Mouse (Mus musculus): ENCODE data around the gene St8sia1. TPM values are rescaled to one million over a fixed set of nuclear protein-coding genes. Genes with fewer than 3 reads are reported as not detected.
A peak's percentile ranks its signal among the peaks of the same experiment; 100 is the strongest.

St8sia1 gene
- polyA plus RNA-seq, 1 experiment from 2014 or later: 0.23 TPM

- WGBS: 87% methylated on average over 3 of the region's 3 CpGs
- TF ChIP-seq EP300 (optimal IDR thresholded peaks at IDR 0.05): no peak
- TF ChIP-seq CTCF (IDR thresholded peaks at IDR 0.05; ENCODE audit: low read depth): no peak
- no peak overlapping the region for H3K9ac ChIP-seq (ENCODE audit: low read length)
- ATAC-seq (ENCODE audit: low FRiP score, low TSS enrichment) (no peak), DNase-seq (ENCODE audit: low spot score) (no peak)
- H3K9me3 ChIP-seq (ENCODE audit: control insufficient read depth, low read length): no peaks in the 10 kb centered on the region
- no peak overlapping the region for H3K27ac ChIP-seq (replicated peaks)
- peaks cover 2% of the 10 kb centered on the region; the same call in 1 of the 2 replicates for H3K4me1 ChIP-seq (replicated peaks; ENCODE audit: control insufficient read depth, insufficient read depth)
- H3K36me3 ChIP-seq (ENCODE audit: control insufficient read depth, insufficient read depth, low read length): no peaks in the 10 kb centered on the region
- no peaks in the 10 kb centered on the region for H3K27me3 ChIP-seq (ENCODE audit: control insufficient read depth, insufficient read depth, low read length)
- no peak overlapping the region for H3K4me3 ChIP-seq (ENCODE audit: low read depth, low read length)
- no peak overlapping the region for H3K4me2 ChIP-seq (replicated peaks; ENCODE audit: low read depth)
Measured at GRCm38 (mm10) chr6:142996887-142997286, 32.6 kb upstream of the St8sia1 start.

DNA sequence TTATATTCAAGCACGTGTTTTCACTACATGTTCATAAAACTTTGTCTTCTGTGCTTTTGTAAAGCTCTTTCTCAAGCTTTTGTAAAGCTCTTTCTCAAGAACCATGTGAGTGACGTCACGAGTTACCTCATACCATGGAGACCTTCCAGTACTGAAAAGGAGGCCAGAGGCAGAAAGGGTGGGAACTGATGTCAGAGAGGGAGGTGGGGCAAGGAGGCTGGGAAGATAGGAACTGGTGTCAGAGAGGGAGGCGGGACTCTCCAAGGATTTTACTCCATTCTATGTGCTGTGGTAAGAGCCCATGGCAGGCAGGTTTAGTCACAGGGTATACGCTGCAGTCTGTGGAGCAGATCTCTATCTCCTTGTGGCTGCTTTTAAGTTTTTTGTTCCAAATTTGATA is 31.3 kb upstream of the St8sia1 start:
- H3K36me3 ChIP-seq (ENCODE audit: control insufficient read depth, insufficient read depth, low read length): no peaks in the 10 kb centered on the region
- H3K9ac ChIP-seq (ENCODE audit: low read length): no peak overlapping the region
- 51% methylated on average over 5 of the region's 5 CpGs for WGBS
- ATAC-seq (ENCODE audit: low FRiP score, low TSS enrichment) (peak; percentile 51; the same call in 1 of the 2 replicates), DNase-seq (ENCODE audit: low spot score) (peak; percentile 33)
- TF ChIP-seq CTCF (IDR thresholded peaks at IDR 0.05; ENCODE audit: low read depth) (no peak), EP300 (optimal IDR thresholded peaks at IDR 0.05) (no peak)
- no peaks in the 10 kb centered on the region; the same call in 1 of the 2 replicates for H3K27me3 ChIP-seq (ENCODE audit: control insufficient read depth, insufficient read depth, low read length)
- no peak overlapping the region for H3K4me2 ChIP-seq (replicated peaks; ENCODE audit: low read depth)
- H3K9me3 ChIP-seq (ENCODE audit: control insufficient read depth, low read length): no peaks in the 10 kb centered on the region
- H3K4me3 ChIP-seq (ENCODE audit: low read depth, low read length): no peak overlapping the region
- peaks cover 2% of the 10 kb centered on the region; the same call in 1 of the 2 replicates for H3K4me1 ChIP-seq (replicated peaks; ENCODE audit: control insufficient read depth, insufficient read depth)
- no peak overlapping the region for H3K27ac ChIP-seq (replicated peaks)

DNA sequence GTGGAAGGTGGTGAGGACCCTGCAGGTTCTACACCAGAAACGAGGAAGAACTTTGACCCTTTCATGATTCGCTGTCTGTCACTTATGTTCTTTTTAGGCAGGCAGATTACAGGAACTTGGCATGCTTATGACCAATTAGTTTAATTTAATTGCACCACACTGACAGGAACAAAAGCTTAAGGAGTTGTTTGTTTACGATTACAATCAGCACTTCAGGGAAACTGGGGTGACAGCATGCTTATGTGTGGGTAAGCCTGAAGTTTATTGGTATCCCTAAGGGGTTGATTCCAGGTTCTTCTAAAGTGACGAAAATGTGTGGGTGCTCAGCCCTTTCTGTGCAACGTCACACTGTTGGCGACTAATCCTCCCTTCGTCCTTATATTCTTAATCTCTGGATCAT is 30.6 kb upstream of the St8sia1 start:
- H3K4me3 ChIP-seq (ENCODE audit: low read depth, low read length): no peak overlapping the region
- no peak overlapping the region for H3K27ac ChIP-seq (replicated peaks)
- DNase-seq (ENCODE audit: low spot score): no peak
- no peak for ATAC-seq (ENCODE audit: low FRiP score, low TSS enrichment)
- no peak for TF ChIP-seq EP300 (optimal IDR thresholded peaks at IDR 0.05)
- no peak overlapping the region for H3K9ac ChIP-seq (ENCODE audit: low read length)
- H3K9me3 ChIP-seq (ENCODE audit: control insufficient read depth, low read length): no peaks in the 10 kb centered on the region
- WGBS: 41% methylated on average over 7 of the region's 7 CpGs
- H3K27me3 ChIP-seq (ENCODE audit: control insufficient read depth, insufficient read depth, low read length): no peaks in the 10 kb centered on the region; the same call in 1 of the 2 replicates
- no peak overlapping the region for H3K4me2 ChIP-seq (replicated peaks; ENCODE audit: low read depth)
- no peaks in the 10 kb centered on the region for H3K36me3 ChIP-seq (ENCODE audit: control insufficient read depth, insufficient read depth, low read length)
- H3K4me1 ChIP-seq (replicated peaks; ENCODE audit: control insufficient read depth, insufficient read depth): peaks cover 2% of the 10 kb centered on the region; the same call in 1 of the 2 replicates

- H3K4me1 ChIP-seq (replicated peaks; ENCODE audit: control insufficient read depth, insufficient read depth): peaks cover 2% of the 10 kb centered on the region; the same call in 1 of the 2 replicates
- no peaks in the 10 kb centered on the region; the same call in 1 of the 2 replicates for H3K27me3 ChIP-seq (ENCODE audit: control insufficient read depth, insufficient read depth, low read length)
- WGBS: 22% methylated on average over 14 of the region's 14 CpGs
- DNase-seq (ENCODE audit: low spot score) (no peak), ATAC-seq (ENCODE audit: low FRiP score, low TSS enrichment) (no peak)
- H3K4me3 ChIP-seq (ENCODE audit: low read depth, low read length): no peak overlapping the region
- no peaks in the 10 kb centered on the region for H3K36me3 ChIP-seq (ENCODE audit: control insufficient read depth, insufficient read depth, low read length)
- no peaks in the 10 kb centered on the region for H3K9me3 ChIP-seq (ENCODE audit: control insufficient read depth, low read length)
- no peak overlapping the region for H3K27ac ChIP-seq (replicated peaks)
- TF ChIP-seq EP300 (optimal IDR thresholded peaks at IDR 0.05) (no peak), CTCF (IDR thresholded peaks at IDR 0.05; ENCODE audit: low read depth) (peak; percentile 31)
- no peak overlapping the region for H3K9ac ChIP-seq (ENCODE audit: low read length)
- no peak overlapping the region for H3K4me2 ChIP-seq (replicated peaks; ENCODE audit: low read depth)
Measured at GRCm38 (mm10) chr6:142993705-142994698, 29.8 kb upstream of the St8sia1 start.

DNA sequence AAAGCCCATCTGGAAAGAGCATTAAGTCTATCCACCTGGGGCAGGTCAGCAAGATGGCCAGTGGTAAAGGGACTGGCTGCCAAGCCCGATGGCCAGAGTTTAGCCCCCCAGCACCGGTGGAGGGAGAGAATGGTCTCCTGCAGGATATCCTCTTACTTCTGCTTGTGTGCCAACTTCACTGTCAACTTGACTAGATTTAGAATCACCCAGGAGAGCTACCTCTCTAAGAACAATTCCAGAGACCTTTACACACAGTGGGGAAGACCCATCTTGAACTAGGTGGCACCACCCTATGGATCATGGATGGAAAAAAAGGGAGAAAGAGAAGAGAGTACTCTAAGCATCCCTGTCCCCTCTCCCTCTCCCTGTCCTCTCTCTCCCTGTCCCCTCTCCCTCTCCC is 28.7 kb upstream of the St8sia1 start:
- no peak for DNase-seq (ENCODE audit: low spot score)
- TF ChIP-seq EP300 (optimal IDR thresholded peaks at IDR 0.05): no peak
- no peak for TF ChIP-seq CTCF (IDR thresholded peaks at IDR 0.05; ENCODE audit: low read depth)
- Histone ChIP-seq H3K4me2 (replicated peaks; ENCODE audit: low read depth) (no peak overlapping the region), H3K4me3 (ENCODE audit: low read depth, low read length) (no peak overlapping the region), H3K27ac (replicated peaks) (no peak overlapping the region), H3K36me3 (ENCODE audit: control insufficient read depth, insufficient read depth, low read length) (no peaks in the 10 kb centered on the region), H3K9ac (ENCODE audit: low read length) (no peak overlapping the region), H3K9me3 (ENCODE audit: control insufficient read depth, low read length) (no peaks in the 10 kb centered on the region), H3K27me3 (ENCODE audit: control insufficient read depth, insufficient read depth, low read length) (no peaks in the 10 kb centered on the region; the same call in 1 of the 2 replicates), H3K4me1 (replicated peaks; ENCODE audit: control insufficient read depth, insufficient read depth) (peaks cover 2% of the 10 kb centered on the region; the same call in 1 of the 2 replicates)
- no peak for ATAC-seq (ENCODE audit: low FRiP score, low TSS enrichment)
- WGBS: 34% methylated on average over 2 of the region's 2 CpGs

DNA sequence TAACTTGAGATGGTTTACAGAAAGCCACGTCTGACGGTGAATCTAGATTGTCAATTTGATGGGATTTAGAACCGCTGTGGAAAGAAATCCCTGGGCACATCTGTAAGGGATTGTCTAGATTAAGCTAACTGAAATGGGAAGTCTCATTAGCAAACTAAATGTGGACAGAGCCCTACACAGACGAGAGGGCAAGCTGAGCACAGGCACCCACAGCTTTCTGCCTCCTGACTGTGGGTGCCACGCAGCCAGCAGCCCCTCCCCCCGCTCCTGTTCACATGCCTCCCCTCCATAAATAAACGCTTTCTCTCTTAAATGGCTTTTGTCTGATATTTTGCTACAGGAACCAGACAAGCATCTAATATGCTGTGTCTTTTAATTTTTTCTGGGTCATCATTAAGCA is 27.8 kb upstream of the St8sia1 start:
- DNase-seq (ENCODE audit: low spot score) (no peak), ATAC-seq (ENCODE audit: low FRiP score, low TSS enrichment) (no peak)
- Histone ChIP-seq H3K27me3 (ENCODE audit: control insufficient read depth, insufficient read depth, low read length) (no peaks in the 10 kb centered on the region; the same call in 1 of the 2 replicates), H3K9me3 (ENCODE audit: control insufficient read depth, low read length) (no peaks in the 10 kb centered on the region), H3K36me3 (ENCODE audit: control insufficient read depth, insufficient read depth, low read length) (no peaks in the 10 kb centered on the region), H3K4me3 (ENCODE audit: low read depth, low read length) (no peak overlapping the region), H3K4me2 (replicated peaks; ENCODE audit: low read depth) (no peak overlapping the region), H3K4me1 (replicated peaks; ENCODE audit: control insufficient read depth, insufficient read depth) (peaks cover 2% of the 10 kb centered on the region; the same call in 1 of the 2 replicates), H3K9ac (ENCODE audit: low read length) (no peak overlapping the region), H3K27ac (replicated peaks) (no peak overlapping the region)
- WGBS: 38% methylated on average over 7 of the region's 7 CpGs
- TF ChIP-seq CTCF (IDR thresholded peaks at IDR 0.05; ENCODE audit: low read depth): no peak
- TF ChIP-seq EP300 (optimal IDR thresholded peaks at IDR 0.05): no peak

All from stomach, postnatal 0 days (tissue).